Mouse (Mus musculus) adrenal gland, postnatal 25 days (tissue): ENCODE measurements around the gene Rims3. TPM values are rescaled to one million over a fixed set of nuclear protein-coding genes. Genes with fewer than 3 reads are reported as not detected.
A peak's percentile ranks its signal among the peaks of the same experiment; 100 is the strongest.

Experiments used
- DNase-seq: peaks from one replicate; pipeline ENCODE4 v3.0.0; 2021; ENCODE audit warnings: mixed read lengths
- long read RNA-seq: library from polyadenylated mRNA; stranded (forward); transcript quantifications from one replicate; pipeline ENCODE4 v2.0.0, GENCODE M21; 2021
- total RNA-seq: library from RNA; stranded (reverse); gene quantifications from 2 replicates; pipeline ENCODE4 v1.2.3, GENCODE M21; 2021

Gene Rims3
- total RNA-seq = 6.4 and 11.1 TPM in 2 replicates
- long read RNA-seq, full-length matches to known transcripts = 2 of 5 reads
- long read RNA-seq, partial matches to known transcripts = 0 of 5 reads
- long read RNA-seq, other reads (novel, unspliced or antisense) = 3 of 5 reads

DNA sequence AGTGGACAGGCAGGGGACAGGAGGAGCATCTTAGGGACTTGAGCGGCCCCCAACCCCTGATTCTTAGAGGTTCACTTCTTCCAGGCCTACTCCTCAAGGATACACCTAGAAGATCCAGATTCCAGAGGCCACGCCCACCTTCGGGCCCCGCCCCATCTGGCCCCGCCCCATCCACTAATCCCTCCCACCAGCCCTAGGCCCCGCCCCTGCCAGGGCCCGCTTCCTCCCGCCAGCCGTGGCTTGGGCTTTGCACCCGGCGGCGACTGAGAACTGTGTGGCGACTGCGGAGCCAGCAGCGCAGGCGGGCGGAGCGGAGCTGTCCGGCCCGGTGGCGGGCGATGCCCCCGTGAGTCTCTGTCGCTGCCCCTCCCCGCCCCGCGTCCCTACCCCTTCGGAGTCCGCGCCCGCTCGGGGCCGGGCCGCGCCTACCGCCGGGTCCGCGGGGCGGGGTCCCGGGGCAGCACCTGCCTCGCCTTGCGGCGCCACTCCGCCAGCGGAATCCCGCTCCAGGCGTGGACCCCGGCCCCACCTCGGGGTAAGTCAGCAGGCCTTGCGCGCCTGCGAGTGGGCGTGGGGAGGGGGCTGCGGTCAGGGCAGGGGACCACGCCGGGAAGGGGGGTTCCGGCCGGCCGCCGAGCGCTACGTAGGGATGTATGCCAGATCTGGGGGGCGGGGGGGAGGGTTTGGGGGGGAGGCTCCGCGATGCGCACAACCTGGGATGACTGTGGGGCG, at the start of gene Rims3:
Gene Rims3 (plus strand): TSS at position 229 of the 732 bp plus-strand sequence.
- peak; percentile 49 for DNase-seq

DNA sequence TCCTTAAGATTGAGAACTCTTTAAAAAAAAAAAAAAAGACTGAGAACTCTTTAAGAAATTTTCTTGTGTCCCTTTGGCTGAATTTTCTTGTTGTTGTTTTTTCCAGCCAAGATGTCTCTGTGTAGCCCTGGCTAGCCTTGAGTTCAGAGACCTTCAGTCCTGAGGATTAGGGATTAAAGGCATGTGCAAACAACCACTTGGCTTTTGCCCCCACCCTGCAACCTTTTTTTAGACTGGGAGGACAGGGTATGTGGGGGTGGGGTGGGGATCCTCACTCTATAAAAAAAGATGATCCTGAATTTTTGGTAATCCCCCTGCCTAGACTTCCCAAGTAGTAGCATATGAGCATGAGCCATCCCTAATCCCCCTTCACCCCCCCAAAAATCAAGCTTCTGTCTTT, 48.8 kb upstream of the Rims3 start:
- DNase-seq = no peak

GRCm38 (mm10) chr4:120813762-120814161, 40.9 kb upstream of the Rims3 start:
- DNase-seq = no peak

- peak; percentile 12 for DNase-seq
These were observed 40.4 kb upstream of the Rims3 start for GRCm38 (mm10) chr4:120814171-120814570.

- DNase-seq = no peak
These were observed 39.5 kb upstream of the Rims3 start for GRCm38 (mm10) chr4:120815163-120815562.

DNA sequence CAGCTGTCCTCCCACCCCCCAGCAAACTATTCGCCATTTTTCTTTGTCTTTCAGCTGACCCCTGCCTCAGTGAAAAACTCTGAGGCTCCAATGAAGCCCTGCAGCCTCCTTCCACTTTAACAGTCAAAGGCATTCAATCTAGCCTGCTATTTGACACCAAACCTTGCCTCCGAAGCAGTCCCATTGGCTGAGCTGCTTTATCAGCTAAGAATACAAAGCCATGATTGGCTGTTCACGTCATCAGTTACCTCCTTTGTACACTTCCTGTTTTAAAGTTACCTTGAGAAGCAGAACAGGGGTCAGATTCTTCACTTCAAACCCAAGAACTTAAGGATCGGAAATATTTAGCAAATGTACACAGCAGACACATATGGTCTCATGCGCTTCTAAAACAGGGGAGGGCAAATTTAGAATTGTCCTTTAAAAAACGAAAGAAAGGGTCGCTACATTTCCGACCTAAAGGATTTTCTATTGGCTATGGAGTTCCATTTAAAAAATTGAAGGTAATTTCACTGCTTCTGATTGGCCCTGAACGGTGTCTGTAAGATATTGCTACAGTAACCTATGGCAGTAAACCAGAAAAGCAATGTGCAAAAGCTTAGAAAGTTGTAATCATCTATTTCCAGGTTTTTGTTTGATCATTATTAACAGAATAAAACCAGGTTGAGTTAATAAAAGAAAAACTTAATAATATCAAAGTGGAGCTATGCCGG, 38.8 kb upstream of the Rims3 start:
- peak; percentile 63 for DNase-seq

- DNase-seq = peak; percentile 24
These were observed 37.4 kb upstream of the Rims3 start for GRCm38 (mm10) chr4:120817002-120817774.

DNA sequence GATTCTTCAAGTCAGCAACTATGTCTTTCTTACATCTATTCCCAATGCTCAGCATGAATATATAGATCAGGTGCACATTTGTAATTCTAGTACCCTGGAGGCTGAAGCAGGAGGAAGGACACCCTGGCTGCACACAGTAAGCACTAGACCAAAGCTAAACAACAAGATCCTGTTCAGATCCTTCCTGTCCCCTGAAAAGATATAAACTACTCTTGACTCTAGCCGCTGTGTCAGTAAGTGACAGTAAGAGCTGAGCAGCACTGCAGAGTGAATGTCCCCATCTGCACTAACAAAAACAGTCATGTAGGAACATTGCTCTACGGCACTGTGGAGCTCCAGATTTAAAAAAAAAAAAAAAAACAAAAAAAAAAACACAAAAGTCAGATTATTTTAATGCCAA, 36.7 kb upstream of the Rims3 start:
- no peak for DNase-seq

DNA sequence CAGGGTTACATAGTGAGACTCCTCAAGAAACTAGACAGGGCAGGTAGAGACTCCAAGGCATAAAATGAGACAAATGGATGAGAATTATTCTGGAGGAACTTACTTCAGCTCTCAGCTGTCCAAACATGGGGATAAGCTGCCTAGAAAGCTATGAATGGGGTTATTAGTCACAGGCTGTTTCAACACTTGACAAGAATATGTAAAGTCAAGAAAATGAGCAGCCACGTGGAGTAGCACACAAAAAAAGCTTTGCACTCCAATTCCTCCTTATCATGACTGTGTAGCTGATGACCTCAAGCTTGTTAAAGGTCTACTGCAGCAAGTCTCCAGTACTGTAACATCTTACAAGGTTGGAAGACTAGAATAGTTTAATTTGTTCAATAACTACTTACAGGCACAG, 35.3 kb upstream of the Rims3 start:
- no peak for DNase-seq

DNA sequence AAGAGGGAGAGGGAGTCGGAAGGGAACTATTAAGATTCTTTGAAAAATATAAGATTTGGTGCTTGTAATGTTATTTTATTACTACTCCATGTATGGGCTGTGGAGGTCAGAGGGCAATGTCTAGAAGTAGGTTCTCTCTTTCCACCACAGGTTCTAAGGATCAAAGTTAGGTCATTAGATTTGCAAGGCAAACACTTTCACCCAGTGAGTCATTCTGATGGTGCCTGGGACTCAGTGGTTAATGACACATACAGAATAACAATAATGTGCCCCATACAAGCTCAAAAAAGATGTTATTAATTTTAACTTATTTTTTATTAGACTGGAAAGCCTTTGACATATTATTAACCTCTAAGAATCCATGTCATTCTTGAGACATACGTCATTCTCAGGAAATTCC, 34.7 kb upstream of the Rims3 start:
- no peak for DNase-seq

DNA sequence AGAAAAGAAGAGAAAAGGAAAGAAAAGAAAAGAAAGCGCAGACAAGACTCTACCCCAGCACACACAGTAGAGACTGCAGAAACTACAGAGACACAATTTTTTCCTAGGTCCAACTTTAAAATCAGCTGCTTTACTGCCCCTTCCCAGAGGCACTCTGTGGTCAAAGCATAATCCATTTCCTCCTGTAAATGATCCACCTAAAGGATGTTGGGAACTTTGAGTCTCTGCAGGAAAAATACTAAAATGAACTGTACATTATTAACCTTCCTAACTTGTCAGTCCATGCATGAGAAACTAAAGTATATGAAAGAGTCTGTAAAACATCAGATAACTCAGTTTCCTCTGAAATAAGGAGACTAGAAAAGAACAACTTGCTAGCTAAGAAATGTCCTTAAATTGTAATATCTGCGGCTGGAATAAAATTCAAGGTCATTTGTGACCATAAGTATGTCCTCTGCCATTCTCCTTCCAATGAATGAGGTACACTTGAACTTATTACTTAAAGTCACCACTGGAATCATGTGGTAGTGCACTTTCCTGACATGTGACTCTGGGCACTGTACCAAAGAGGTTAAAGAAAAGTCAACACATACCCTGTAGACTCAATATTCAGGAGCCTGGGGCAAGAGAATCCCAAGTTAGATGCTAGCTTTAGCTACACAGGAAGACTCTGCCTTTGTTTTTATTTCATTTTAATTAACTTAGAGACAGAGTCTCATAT, 32.3 kb upstream of the Rims3 start:
- no peak for DNase-seq

DNA sequence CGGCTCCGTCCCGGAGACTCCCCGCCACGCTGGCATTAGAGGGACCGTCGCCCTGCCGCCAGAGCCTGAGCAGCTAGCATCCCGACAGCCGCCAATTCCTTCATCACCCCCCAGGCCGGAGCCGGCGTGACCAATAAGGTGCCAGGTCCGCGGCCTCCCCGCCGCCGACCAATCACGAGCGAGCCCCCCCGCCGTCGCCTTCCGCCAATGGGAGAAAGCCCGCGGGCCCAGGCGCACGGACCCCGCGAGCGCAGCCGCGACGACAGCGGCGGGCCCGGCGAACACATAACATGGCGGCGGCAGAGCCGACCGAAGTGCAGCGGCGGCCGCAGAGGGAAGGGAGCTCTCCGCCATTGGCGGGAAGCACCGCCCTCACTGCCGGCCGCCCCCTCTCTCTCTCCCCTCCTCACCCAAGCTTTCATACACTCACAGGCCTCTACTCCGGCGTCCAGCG, 29.5 kb upstream of the Rims3 start:
- DNase-seq = peak; percentile 98

DNA sequence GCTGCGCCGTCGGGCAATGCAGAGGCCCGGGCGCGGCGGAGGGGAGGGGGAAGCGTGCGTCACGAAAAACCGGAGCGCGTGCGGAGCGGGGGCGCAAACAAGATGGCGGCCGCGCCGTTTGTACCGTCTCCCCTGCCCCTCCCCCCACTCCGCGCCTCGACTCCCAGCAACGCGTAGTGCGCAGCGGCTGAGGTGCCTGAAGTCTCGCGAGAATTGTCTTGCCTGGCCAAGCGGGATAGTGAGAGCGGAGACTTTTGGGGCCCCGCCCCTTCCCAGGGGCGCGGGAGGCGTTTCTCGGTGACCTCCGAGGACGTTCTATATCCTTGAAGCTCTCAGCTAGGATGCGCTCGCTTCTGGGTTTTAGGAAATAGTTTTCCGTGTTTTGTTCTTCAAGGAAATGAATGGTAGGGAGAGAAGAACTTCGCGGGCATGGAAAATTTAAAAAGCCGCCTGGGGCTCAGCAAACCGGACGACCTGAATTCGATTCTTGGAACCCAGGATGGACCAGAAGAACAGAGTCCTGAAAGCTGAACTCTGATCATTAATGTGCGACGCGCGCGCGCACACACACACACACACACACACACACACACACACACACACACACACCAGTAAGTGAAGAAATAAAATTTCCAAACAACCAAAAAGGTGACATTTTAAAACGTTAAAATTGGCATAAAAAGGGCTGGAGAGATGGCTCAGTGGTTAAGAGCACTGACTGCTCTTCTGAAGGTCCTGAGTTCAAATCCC, 28.9 kb upstream of the Rims3 start:
- DNase-seq = peak; percentile 99

DNA sequence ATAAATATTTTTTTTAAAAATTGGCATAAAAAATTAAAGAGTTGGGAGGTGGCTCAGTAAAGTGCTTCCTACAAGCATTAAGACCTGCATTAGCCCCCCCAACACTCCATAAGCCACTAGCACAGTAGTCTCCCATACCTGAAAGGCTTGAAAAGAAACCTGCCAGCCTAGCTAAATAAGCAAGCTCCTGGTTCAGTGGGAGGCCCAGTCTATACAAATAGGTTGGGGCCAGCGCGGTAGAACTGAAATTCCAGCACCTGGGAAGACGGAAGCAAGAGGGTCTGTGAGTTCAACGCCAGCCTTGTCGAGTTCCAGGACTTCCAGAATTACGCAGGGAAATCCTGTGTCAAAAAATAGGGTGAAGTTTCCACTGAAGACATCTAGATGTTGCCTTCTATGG, 28.2 kb upstream of the Rims3 start:
- no peak for DNase-seq

DNA sequence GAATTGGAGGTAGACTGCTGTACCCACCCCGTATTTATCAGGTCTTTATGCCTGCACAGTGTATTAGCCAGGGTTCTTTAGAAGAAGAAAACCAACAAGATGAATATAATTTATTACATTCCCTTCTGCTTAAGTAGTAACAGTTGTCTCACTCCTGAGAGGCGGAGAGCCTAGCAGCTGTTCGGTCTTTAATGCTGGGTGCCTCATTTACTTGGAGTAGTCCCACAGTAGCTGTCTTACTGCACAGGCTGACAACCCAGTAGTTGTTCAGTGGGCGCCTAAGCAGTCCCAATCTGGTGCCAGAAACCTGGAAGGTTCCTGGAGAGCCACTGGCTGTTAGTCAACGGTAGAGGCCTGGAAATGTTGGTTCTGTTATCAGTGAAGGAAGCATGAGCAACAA, 23.8 kb upstream of the Rims3 start:
- DNase-seq = no peak

DNA sequence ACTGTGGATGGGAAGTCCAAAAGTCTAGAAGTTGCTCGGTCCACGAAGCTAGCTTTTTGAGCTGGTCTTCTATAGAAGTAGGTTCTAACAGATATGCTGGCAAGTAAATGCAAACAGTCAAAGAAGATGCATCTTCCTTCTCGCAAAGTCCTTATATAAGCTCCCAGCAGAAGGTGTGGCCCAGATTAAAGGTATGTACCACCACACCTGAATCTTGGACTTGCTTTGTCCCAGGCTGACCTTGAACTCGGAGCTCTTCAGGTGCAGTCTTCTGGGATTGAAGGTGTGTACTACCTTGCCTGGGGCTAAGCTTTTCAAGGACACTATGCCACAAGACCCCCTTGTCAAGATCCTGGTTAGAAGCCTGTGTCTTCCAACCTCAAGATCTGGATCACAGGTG, 23.1 kb upstream of the Rims3 start, which contains the start of gene Nfyc:
Gene Nfyc (minus strand): TSS at position 101 of the 400 bp plus-strand sequence.
- DNase-seq = no peak

GRCm38 (mm10) chr4:120841342-120841741, 13.3 kb upstream of the Rims3 start:
- DNase-seq = no peak

DNA sequence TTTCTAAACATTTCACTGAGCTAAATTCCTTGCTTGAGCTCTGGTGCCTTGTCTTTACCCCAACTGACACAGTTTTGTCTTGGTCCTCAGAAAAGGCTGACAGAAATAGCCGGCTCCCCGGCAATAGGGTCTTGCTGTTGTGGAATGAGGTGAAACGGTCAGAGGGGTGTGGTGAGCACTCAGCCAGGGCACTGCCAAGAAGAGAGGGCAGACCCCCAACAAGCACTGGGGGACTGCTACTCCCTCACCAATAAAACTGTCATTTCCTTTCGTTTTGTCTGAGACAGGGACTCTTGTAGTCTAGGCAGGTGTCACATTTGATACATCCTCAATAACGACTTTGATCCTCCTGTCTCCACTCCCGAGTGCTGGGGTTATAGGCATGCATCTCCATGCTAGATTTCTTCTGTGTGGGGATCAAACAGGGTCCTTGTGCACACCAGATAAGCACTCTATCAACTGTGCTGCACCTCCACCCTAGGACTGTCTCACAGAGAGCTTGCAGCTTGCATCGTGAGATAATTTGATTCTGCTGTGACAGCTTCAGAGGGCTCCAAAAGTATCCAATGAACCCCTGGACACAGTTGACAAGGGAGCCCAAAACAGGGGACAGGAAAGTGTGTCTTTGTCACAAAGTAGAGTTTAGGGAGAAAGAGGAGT, 10.1 kb upstream of the Rims3 start:
- DNase-seq = no peak

DNA sequence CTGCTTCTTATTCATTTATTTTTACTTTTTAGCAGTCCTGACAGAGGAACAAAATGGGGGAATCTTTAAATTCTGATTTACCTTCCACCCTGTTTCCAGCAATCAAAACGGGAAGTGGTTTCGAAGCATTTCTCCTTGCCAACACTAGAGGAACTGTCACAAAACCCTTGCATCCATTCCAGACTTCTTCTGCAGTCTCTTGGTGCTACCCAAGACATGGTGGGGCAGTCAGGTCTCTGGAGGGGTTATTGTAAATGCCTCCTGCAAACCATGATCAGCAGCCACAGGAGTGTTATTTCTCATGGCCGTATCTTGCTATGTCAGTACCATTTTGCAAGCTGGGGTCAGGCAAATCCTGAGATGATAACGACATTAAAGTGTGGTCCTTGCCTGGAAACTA, 9.5 kb upstream of the Rims3 start:
- DNase-seq = no peak

GRCm38 (mm10) chr4:120848909-120849308, 5.7 kb upstream of the Rims3 start:
- no peak for DNase-seq

- no peak for DNase-seq
These were observed 5.2 kb upstream of the Rims3 start for GRCm38 (mm10) chr4:120849451-120849850.
